Mouse (Mus musculus): ENCODE results near the gene Xpa. TPM values are rescaled to one million over a fixed set of nuclear protein-coding genes. Genes with fewer than 3 reads are reported as not detected.

Gene Xpa
- polyA plus RNA-seq, 1 experiment from 2014 or later: 20.6 TPM

- H3K4me3 ChIP-seq (ENCODE audit: low read depth, low read length): no peak overlapping the region
- TF ChIP-seq CTCF (IDR thresholded peaks at IDR 0.05; ENCODE audit: low read depth): no peak
- no peak overlapping the region for H3K27ac ChIP-seq (ENCODE audit: low read depth)
- H3K4me2 ChIP-seq: no peak overlapping the region
- H3K27me3 ChIP-seq (ENCODE audit: insufficient read depth, low read length): no peaks in the 10 kb centered on the region
- H3K4me1 ChIP-seq (ENCODE audit: insufficient read depth): no peaks in the 10 kb centered on the region
- peaks cover 80% of the 10 kb centered on the region for H3K36me3 ChIP-seq (ENCODE audit: insufficient read depth)
- H3K9ac ChIP-seq: no peak overlapping the region
- DNase-seq (no peak), ATAC-seq (ENCODE audit: insufficient read depth) (no peak)
- H3K9me3 ChIP-seq (ENCODE audit: low read depth, low read length): no peaks in the 10 kb centered on the region
- WGBS: 85% methylated on average over 10 of the region's 10 CpGs
Observed at GRCm38 (mm10) chr4:46116544-46117175, 79.5 kb downstream of the Xpa start.

GRCm38 (mm10) chr4:46115308-46115707, 80.8 kb downstream of the Xpa start:
- ATAC-seq (ENCODE audit: insufficient read depth) (no peak), DNase-seq (no peak)
- H3K36me3 ChIP-seq (ENCODE audit: insufficient read depth): peaks cover 71% of the 10 kb centered on the region
- no peak overlapping the region for H3K4me2 ChIP-seq
- no peak overlapping the region for H3K4me3 ChIP-seq (ENCODE audit: low read depth, low read length)
- no peak for TF ChIP-seq CTCF (IDR thresholded peaks at IDR 0.05; ENCODE audit: low read depth)
- no peak overlapping the region for H3K27ac ChIP-seq (ENCODE audit: low read depth)
- H3K4me1 ChIP-seq (ENCODE audit: insufficient read depth): no peaks in the 10 kb centered on the region
- H3K9me3 ChIP-seq (ENCODE audit: low read depth, low read length): no peaks in the 10 kb centered on the region
- WGBS: 71% methylated on average over 1 of the region's 1 CpGs
- no peaks in the 10 kb centered on the region for H3K27me3 ChIP-seq (ENCODE audit: insufficient read depth, low read length)
- H3K9ac ChIP-seq: no peak overlapping the region

- H3K9ac ChIP-seq: no peak overlapping the region
- H3K4me3 ChIP-seq (ENCODE audit: low read depth, low read length): no peak overlapping the region
- ATAC-seq (ENCODE audit: insufficient read depth) (no peak), DNase-seq (peak; percentile 29)
- no peak overlapping the region for H3K4me2 ChIP-seq
- H3K9me3 ChIP-seq (ENCODE audit: low read depth, low read length): no peaks in the 10 kb centered on the region
- peaks cover 31% of the 10 kb centered on the region for H3K36me3 ChIP-seq (ENCODE audit: insufficient read depth)
- TF ChIP-seq CTCF (IDR thresholded peaks at IDR 0.05; ENCODE audit: low read depth): no peak
- no peak overlapping the region for H3K27ac ChIP-seq (ENCODE audit: low read depth)
- H3K4me1 ChIP-seq (ENCODE audit: insufficient read depth): no peaks in the 10 kb centered on the region
- H3K27me3 ChIP-seq (ENCODE audit: insufficient read depth, low read length): no peaks in the 10 kb centered on the region
- 45% methylated on average over 3 of the region's 3 CpGs for WGBS
Observed at GRCm38 (mm10) chr4:46111361-46111760, 84.8 kb downstream of the Xpa start.

DNA sequence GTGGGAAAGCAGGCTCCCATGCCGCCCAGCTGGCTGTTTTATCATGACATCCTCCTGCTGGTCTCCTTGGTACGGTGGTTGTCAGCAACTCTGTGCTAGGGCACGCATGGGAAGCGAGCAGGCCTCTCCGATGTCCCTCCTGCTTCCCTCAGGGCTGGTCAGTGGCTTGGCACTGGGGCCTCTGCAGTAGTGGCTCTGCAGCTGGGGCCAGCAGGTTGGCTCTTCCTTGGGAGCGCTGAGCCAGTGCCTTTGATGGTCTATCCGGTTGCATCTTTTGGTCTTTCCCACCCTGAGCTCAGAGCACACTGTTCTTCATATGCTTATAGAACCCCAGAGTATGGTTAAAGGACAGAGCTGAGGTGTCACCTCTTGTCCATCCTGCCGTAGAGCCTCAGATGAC, 86.0 kb downstream of the Xpa start:
- TF ChIP-seq CTCF (IDR thresholded peaks at IDR 0.05; ENCODE audit: low read depth): no peak
- DNase-seq (no peak), ATAC-seq (ENCODE audit: insufficient read depth) (no peak)
- no peak overlapping the region for H3K4me3 ChIP-seq (ENCODE audit: low read depth, low read length)
- H3K27ac ChIP-seq (ENCODE audit: low read depth): no peak overlapping the region
- H3K36me3 ChIP-seq (ENCODE audit: insufficient read depth): peaks cover 19% of the 10 kb centered on the region
- H3K27me3 ChIP-seq (ENCODE audit: insufficient read depth, low read length): no peaks in the 10 kb centered on the region
- H3K9ac ChIP-seq: no peak overlapping the region
- no peaks in the 10 kb centered on the region for H3K9me3 ChIP-seq (ENCODE audit: low read depth, low read length)
- H3K4me1 ChIP-seq (ENCODE audit: insufficient read depth): no peaks in the 10 kb centered on the region
- H3K4me2 ChIP-seq: no peak overlapping the region
- WGBS: 85% methylated on average over 8 of the region's 8 CpGs

Other genes with a start within 250 kb of the Xpa start
- gene Tdrd7, start 231.0 kb downstream of the Xpa start, polyA plus RNA-seq (2014; fragmentation: Nextera tagmentation; extraction: Ambion mirVana): 15.8 and 17.0 TPM in 2 replicates
- 2.0 and 5.0 TPM in 2 replicates for gene Tmod1, start 157.4 kb downstream of the Xpa start, polyA plus RNA-seq (2014; fragmentation: Nextera tagmentation; extraction: Ambion mirVana)
- gene Ncbp1, start 57.7 kb downstream of the Xpa start, polyA plus RNA-seq (2014; fragmentation: Nextera tagmentation; extraction: Ambion mirVana): 85.5 and 89.3 TPM in 2 replicates
- gene Tstd2, start 57.6 kb downstream of the Xpa start, polyA plus RNA-seq (2014; fragmentation: Nextera tagmentation; extraction: Ambion mirVana): 33.5 and 39.2 TPM in 2 replicates
- gene Foxe1, start 147.3 kb upstream of the Xpa start, polyA plus RNA-seq (2014; fragmentation: Nextera tagmentation; extraction: Ambion mirVana): not detected in 2 replicates
- 9.2 and 9.4 TPM in 2 replicates for gene Trmo, start 193.1 kb upstream of the Xpa start, polyA plus RNA-seq (2014; fragmentation: Nextera tagmentation; extraction: Ambion mirVana)
- 0.55 and 0.74 TPM in 2 replicates for gene Hemgn, start 217.2 kb upstream of the Xpa start, polyA plus RNA-seq (2014; fragmentation: Nextera tagmentation; extraction: Ambion mirVana)